Mouse (Mus musculus): ENCODE data around the gene Hscb. TPM values are rescaled to one million over a fixed set of nuclear protein-coding genes. Genes with fewer than 3 reads are reported as not detected.

The Hscb gene
- polyA plus RNA-seq, 1 experiment from 2014 or later, result 33.1 TPM

GRCm38 (mm10) chr5:110873160-110873559 is 33.6 kb upstream of the Hscb start:
- H3K9me3 ChIP-seq (ENCODE audit: control insufficient read depth, low read length), result no peaks in the 10 kb centered on the region
- 85% methylated on average over 6 of the region's 6 CpGs for WGBS
- no peak overlapping the region for H3K4me3 ChIP-seq (ENCODE audit: low read length)
- ATAC-seq (ENCODE audit: low read depth), result no peak
- H3K27me3 ChIP-seq (ENCODE audit: control insufficient read depth, insufficient read depth, low read depth, low read length), result no peaks in the 10 kb centered on the region
- H3K36me3 ChIP-seq (ENCODE audit: control insufficient read depth, insufficient read depth, low read length), result peaks cover 4% of the 10 kb centered on the region; the same call in 1 of the 2 replicates
- H3K27ac ChIP-seq (ENCODE audit: low read length), result no peak overlapping the region
- H3K4me2 ChIP-seq (ENCODE audit: low read depth, low read length), result no peak overlapping the region
- H3K4me1 ChIP-seq (replicated peaks; ENCODE audit: control insufficient read depth, insufficient read depth, low read length), result no peaks in the 10 kb centered on the region
- no peak overlapping the region for H3K9ac ChIP-seq (ENCODE audit: low read length)

- no peaks in the 10 kb centered on the region for H3K9me3 ChIP-seq (ENCODE audit: control insufficient read depth, low read length)
- H3K27ac ChIP-seq (ENCODE audit: low read length), result no peak overlapping the region
- H3K4me3 ChIP-seq (ENCODE audit: low read length), result no peak overlapping the region
- no peak for ATAC-seq (ENCODE audit: low read depth)
- no peak overlapping the region for H3K4me2 ChIP-seq (ENCODE audit: low read depth, low read length)
- H3K4me1 ChIP-seq (replicated peaks; ENCODE audit: control insufficient read depth, insufficient read depth, low read length), result no peaks in the 10 kb centered on the region
- H3K36me3 ChIP-seq (ENCODE audit: control insufficient read depth, insufficient read depth, low read length), result peaks cover 4% of the 10 kb centered on the region; the same call in 1 of the 2 replicates
- no peaks in the 10 kb centered on the region for H3K27me3 ChIP-seq (ENCODE audit: control insufficient read depth, insufficient read depth, low read depth, low read length)
- H3K9ac ChIP-seq (ENCODE audit: low read length), result no peak overlapping the region
- 16% methylated on average over 8 of the region's 8 CpGs for WGBS
Measured at GRCm38 (mm10) chr5:110869242-110869669, 29.7 kb upstream of the Hscb start.

- H3K36me3 ChIP-seq (ENCODE audit: control insufficient read depth, insufficient read depth, low read length), result peaks cover 4% of the 10 kb centered on the region; the same call in 1 of the 2 replicates
- 56% methylated on average over 4 of the region's 4 CpGs for WGBS
- H3K9me3 ChIP-seq (ENCODE audit: control insufficient read depth, low read length), result no peaks in the 10 kb centered on the region
- H3K27me3 ChIP-seq (ENCODE audit: control insufficient read depth, insufficient read depth, low read depth, low read length), result no peaks in the 10 kb centered on the region
- H3K27ac ChIP-seq (ENCODE audit: low read length), result no peak overlapping the region
- H3K4me1 ChIP-seq (replicated peaks; ENCODE audit: control insufficient read depth, insufficient read depth, low read length), result no peaks in the 10 kb centered on the region
- no peak overlapping the region for H3K4me2 ChIP-seq (ENCODE audit: low read depth, low read length)
- no peak overlapping the region for H3K4me3 ChIP-seq (ENCODE audit: low read length)
- no peak for ATAC-seq (ENCODE audit: low read depth)
- no peak overlapping the region for H3K9ac ChIP-seq (ENCODE audit: low read length)
Measured at GRCm38 (mm10) chr5:110868460-110868859, 28.9 kb upstream of the Hscb start.

- Histone ChIP-seq H3K36me3 (ENCODE audit: control insufficient read depth, insufficient read depth, low read length) (0 out of 2 replicates have a peak, but pooled peaks cover 2% of the 10 kb centered on the region), H3K9me3 (ENCODE audit: control insufficient read depth, low read length) (no peaks in the 10 kb centered on the region), H3K9ac (ENCODE audit: low read length) (no peak overlapping the region), H3K27ac (ENCODE audit: low read length) (no peak overlapping the region), H3K4me2 (ENCODE audit: low read depth, low read length) (no peak overlapping the region), H3K27me3 (ENCODE audit: control insufficient read depth, insufficient read depth, low read depth, low read length) (no peaks in the 10 kb centered on the region), H3K4me1 (replicated peaks; ENCODE audit: control insufficient read depth, insufficient read depth, low read length) (peaks cover 3% of the 10 kb centered on the region; the same call in 1 of the 2 replicates), H3K4me3 (ENCODE audit: low read length) (no peak overlapping the region)
- 80% methylated on average over 5 of the region's 5 CpGs for WGBS
- ATAC-seq (ENCODE audit: low read depth), result no peak
Measured at GRCm38 (mm10) chr5:110860445-110860844, 20.9 kb upstream of the Hscb start.

GRCm38 (mm10) chr5:110859013-110859650 is 19.6 kb upstream of the Hscb start:
- no peaks in the 10 kb centered on the region for H3K9me3 ChIP-seq (ENCODE audit: control insufficient read depth, low read length)
- H3K36me3 ChIP-seq (ENCODE audit: control insufficient read depth, insufficient read depth, low read length), result 0 out of 2 replicates have a peak, but pooled peaks cover 2% of the 10 kb centered on the region
- H3K9ac ChIP-seq (ENCODE audit: low read length), result peak overlapping the region; percentile 51
- 6% methylated on average over 13 of the region's 13 CpGs for WGBS
- peak; percentile 93 for ATAC-seq (ENCODE audit: low read depth)
- H3K4me1 ChIP-seq (replicated peaks; ENCODE audit: control insufficient read depth, insufficient read depth, low read length), result peaks cover 3% of the 10 kb centered on the region; the same call in 1 of the 2 replicates
- peak overlapping the region; percentile 83 for H3K27ac ChIP-seq (ENCODE audit: low read length)
- H3K4me3 ChIP-seq (ENCODE audit: low read length), result peak overlapping the region; percentile 39
- H3K4me2 ChIP-seq (ENCODE audit: low read depth, low read length), result peak overlapping the region; percentile 54
- H3K27me3 ChIP-seq (ENCODE audit: control insufficient read depth, insufficient read depth, low read depth, low read length), result no peaks in the 10 kb centered on the region

GRCm38 (mm10) chr5:110857091-110857490 is 17.5 kb upstream of the Hscb start:
- WGBS, result 43% methylated on average over 5 of the region's 5 CpGs
- H3K9me3 ChIP-seq (ENCODE audit: control insufficient read depth, low read length), result no peaks in the 10 kb centered on the region
- H3K27me3 ChIP-seq (ENCODE audit: control insufficient read depth, insufficient read depth, low read depth, low read length), result no peaks in the 10 kb centered on the region
- no peak overlapping the region for H3K27ac ChIP-seq (ENCODE audit: low read length)
- H3K9ac ChIP-seq (ENCODE audit: low read length), result no peak overlapping the region
- no peak overlapping the region for H3K4me3 ChIP-seq (ENCODE audit: low read length)
- 0 out of 2 replicates have a peak, but pooled peaks cover 2% of the 10 kb centered on the region for H3K36me3 ChIP-seq (ENCODE audit: control insufficient read depth, insufficient read depth, low read length)
- H3K4me1 ChIP-seq (replicated peaks; ENCODE audit: control insufficient read depth, insufficient read depth, low read length), result peaks cover 3% of the 10 kb centered on the region; the same call in 1 of the 2 replicates
- ATAC-seq (ENCODE audit: low read depth), result no peak
- no peak overlapping the region for H3K4me2 ChIP-seq (ENCODE audit: low read depth, low read length)

GRCm38 (mm10) chr5:110852990-110853389 is 13.4 kb upstream of the Hscb start:
- H3K36me3 ChIP-seq (ENCODE audit: control insufficient read depth, insufficient read depth, low read length), result peaks cover 4% of the 10 kb centered on the region; the same call in 1 of the 2 replicates
- no peak overlapping the region for H3K27ac ChIP-seq (ENCODE audit: low read length)
- no peak overlapping the region for H3K4me3 ChIP-seq (ENCODE audit: low read length)
- H3K9me3 ChIP-seq (ENCODE audit: control insufficient read depth, low read length), result no peaks in the 10 kb centered on the region
- no peak overlapping the region for H3K9ac ChIP-seq (ENCODE audit: low read length)
- ATAC-seq (ENCODE audit: low read depth), result no peak
- no peaks in the 10 kb centered on the region for H3K27me3 ChIP-seq (ENCODE audit: control insufficient read depth, insufficient read depth, low read depth, low read length)
- H3K4me1 ChIP-seq (replicated peaks; ENCODE audit: control insufficient read depth, insufficient read depth, low read length), result no peaks in the 10 kb centered on the region
- no peak overlapping the region for H3K4me2 ChIP-seq (ENCODE audit: low read depth, low read length)
- WGBS, result 81% methylated on average over 1 of the region's 1 CpGs

GRCm38 (mm10) chr5:110841046-110841862 is 1.7 kb upstream of the Hscb start:
- no peak overlapping the region for H3K9ac ChIP-seq (ENCODE audit: low read length)
- H3K27ac ChIP-seq (ENCODE audit: low read length), result no peak overlapping the region
- WGBS, result 93% methylated on average over 14 of the region's 14 CpGs
- H3K4me1 ChIP-seq (replicated peaks; ENCODE audit: control insufficient read depth, insufficient read depth, low read length), result peaks cover 8% of the 10 kb centered on the region
- no peak overlapping the region; the same call in 1 of the 2 replicates for H3K4me3 ChIP-seq (ENCODE audit: low read length)
- no peaks in the 10 kb centered on the region for H3K36me3 ChIP-seq (ENCODE audit: control insufficient read depth, insufficient read depth, low read length)
- ATAC-seq (ENCODE audit: low read depth), result no peak
- no peaks in the 10 kb centered on the region for H3K27me3 ChIP-seq (ENCODE audit: control insufficient read depth, insufficient read depth, low read depth, low read length)
- H3K9me3 ChIP-seq (ENCODE audit: control insufficient read depth, low read length), result no peaks in the 10 kb centered on the region
- H3K4me2 ChIP-seq (ENCODE audit: low read depth, low read length), result no peak overlapping the region

GRCm38 (mm10) chr5:110840465-110840864 is 888 bp upstream of the Hscb start:
- no peak for ATAC-seq (ENCODE audit: low read depth)
- peak overlapping the region; percentile 62 for H3K4me2 ChIP-seq (ENCODE audit: low read depth, low read length)
- H3K27ac ChIP-seq (ENCODE audit: low read length), result peak overlapping the region; percentile 83
- 7% methylated on average over 4 of the region's 4 CpGs for WGBS
- no peaks in the 10 kb centered on the region for H3K27me3 ChIP-seq (ENCODE audit: control insufficient read depth, insufficient read depth, low read depth, low read length)
- H3K4me3 ChIP-seq (ENCODE audit: low read length), result peak overlapping the region; percentile 83
- no peaks in the 10 kb centered on the region for H3K9me3 ChIP-seq (ENCODE audit: control insufficient read depth, low read length)
- peaks cover 12% of the 10 kb centered on the region for H3K4me1 ChIP-seq (replicated peaks; ENCODE audit: control insufficient read depth, insufficient read depth, low read length)
- peak overlapping the region; percentile 69 for H3K9ac ChIP-seq (ENCODE audit: low read length)
- no peaks in the 10 kb centered on the region for H3K36me3 ChIP-seq (ENCODE audit: control insufficient read depth, insufficient read depth, low read length)

Data from lung, embryonic 16.5 days (tissue).